Mouse (Mus musculus) heart, adult 11 months (tissue): ENCODE measurements around the gene Rarb.

ENCODE experiments used
- DNase-seq: peaks from one replicate; pipeline ENCODE4 v3.0.0; 2022

Rarb gene

GRCm38 (mm10) chr14:16733595-16734298, 85.2 kb downstream of the Rarb start:
- no peak for DNase-seq

- no peak for DNase-seq
These were observed 86.9 kb downstream of the Rarb start for GRCm38 (mm10) chr14:16732054-16732453.

- no peak for DNase-seq
These were observed 90.6 kb downstream of the Rarb start for GRCm38 (mm10) chr14:16728175-16728838.

- peak; percentile 78 for DNase-seq
These were observed 95.0 kb downstream of the Rarb start for GRCm38 (mm10) chr14:16723991-16724390.

GRCm38 (mm10) chr14:16717821-16718220, 101.1 kb downstream of the Rarb start:
- DNase-seq, result peak; percentile 73

- DNase-seq, result peak; percentile 89
These were observed 104.5 kb downstream of the Rarb start for GRCm38 (mm10) chr14:16714344-16714955.

GRCm38 (mm10) chr14:16713773-16714172, 105.2 kb downstream of the Rarb start:
- peak; percentile 17 for DNase-seq

- DNase-seq, result peak; percentile 80
These were observed 119.7 kb downstream of the Rarb start for GRCm38 (mm10) chr14:16699228-16699627.

GRCm38 (mm10) chr14:16695453-16696120, 123.4 kb downstream of the Rarb start:
- DNase-seq, result peak; percentile 97

- DNase-seq, result no peak
These were observed 140.6 kb downstream of the Rarb start for GRCm38 (mm10) chr14:16678335-16678734.

- no peak for DNase-seq
These were observed 141.9 kb downstream of the Rarb start for GRCm38 (mm10) chr14:16677081-16677480.

- no peak for DNase-seq
These were observed 148.4 kb downstream of the Rarb start for GRCm38 (mm10) chr14:16670571-16670970.

GRCm38 (mm10) chr14:16639153-16639943, 179.6 kb downstream of the Rarb start:
- no peak for DNase-seq

- DNase-seq, result no peak
These were observed 205.0 kb downstream of the Rarb start for GRCm38 (mm10) chr14:16613975-16614374.

GRCm38 (mm10) chr14:16605480-16605879, 213.5 kb downstream of the Rarb start:
- no peak for DNase-seq

- DNase-seq, result peak; percentile 83
These were observed 214.4 kb downstream of the Rarb start for GRCm38 (mm10) chr14:16604469-16605064.

GRCm38 (mm10) chr14:16603040-16603590, 215.8 kb downstream of the Rarb start:
- DNase-seq, result peak; percentile 85

GRCm38 (mm10) chr14:16599224-16599623, 219.7 kb downstream of the Rarb start:
- DNase-seq, result peak; percentile 95

- DNase-seq, result peak; percentile 96
These were observed 220.9 kb downstream of the Rarb start for GRCm38 (mm10) chr14:16598074-16598501.

GRCm38 (mm10) chr14:16589139-16589538, 229.8 kb downstream of the Rarb start:
- DNase-seq, result peak; percentile 12

- no peak for DNase-seq
These were observed 240.9 kb downstream of the Rarb start for GRCm38 (mm10) chr14:16578100-16578499.

- DNase-seq, result peak; percentile 90
These were observed 241.9 kb downstream of the Rarb start for GRCm38 (mm10) chr14:16577049-16577448.
